Mouse (Mus musculus) layer of hippocampus, postnatal 14 days (tissue): ENCODE results near the gene Gm17455. TPM values are rescaled to one million over a fixed set of nuclear protein-coding genes. Genes with fewer than 3 reads are reported as not detected.

ENCODE experiments used
- DNase-seq, 2 experiments: peaks; one replicate each; pipeline ENCODE4 v3.0.0; 2021 to 2022; ENCODE audit warnings: low spot score in 2 of 2, mixed read lengths in 1 of 2
- long read RNA-seq, 2 experiments: library from polyadenylated mRNA; stranded (forward); transcript quantifications; one replicate each; pipeline ENCODE4 v2.0.0; 2021
- total RNA-seq, 2 experiments: library from RNA; stranded (reverse); gene quantifications; 2 replicates each; pipeline ENCODE4 v1.2.3; 2021

Gene Gm17455
- 1 to 10 TPM; 2.2 to 3.1 TPM for total RNA-seq
- long read RNA-seq, experiment 1, partial matches to known transcripts = 0 of 1 reads
- long read RNA-seq, experiment 1, other reads (novel, unspliced or antisense) = 0 of 1 reads
- long read RNA-seq, experiment 2, partial matches to known transcripts = 0 of 3 reads
- long read RNA-seq, experiment 2, other reads (novel, unspliced or antisense) = 0 of 3 reads

GRCm38 (mm10) chr10:60399449-60399848 lies at the start of gene Gm17455:
Gene Gm17455, plus strand, starts transcription at chr10:60399726.
- DNase-seq = no peak

- DNase-seq = no peak
Observed at GRCm38 (mm10) chr10:60350077-60350804, 49.3 kb upstream of the Gm17455 start.

GRCm38 (mm10) chr10:60350805-60351167 lies 48.7 kb upstream of the Gm17455 start:
- DNase-seq = no peak

- no peak for DNase-seq
Observed at GRCm38 (mm10) chr10:60351248-60351647, 48.3 kb upstream of the Gm17455 start.

- DNase-seq = no peak
Observed at GRCm38 (mm10) chr10:60351761-60352455, 47.6 kb upstream of the Gm17455 start.

- no peak for DNase-seq
Observed at GRCm38 (mm10) chr10:60353241-60354002, 46.1 kb upstream of the Gm17455 start.

GRCm38 (mm10) chr10:60354003-60354325 lies 45.6 kb upstream of the Gm17455 start:
- no peak for DNase-seq

GRCm38 (mm10) chr10:60354881-60355677 lies 44.4 kb upstream of the Gm17455 start:
- DNase-seq = no peak

- no peak for DNase-seq
Observed at GRCm38 (mm10) chr10:60357441-60357840, 42.1 kb upstream of the Gm17455 start.

- no peak for DNase-seq
Observed at GRCm38 (mm10) chr10:60357901-60358300, 41.6 kb upstream of the Gm17455 start.

- DNase-seq = no peak
Observed at GRCm38 (mm10) chr10:60358776-60359175, 40.8 kb upstream of the Gm17455 start.

GRCm38 (mm10) chr10:60361615-60362309 lies 37.8 kb upstream of the Gm17455 start:
- no peak for DNase-seq

GRCm38 (mm10) chr10:60362310-60362628 lies 37.3 kb upstream of the Gm17455 start:
- peak in 1 of 2 experiments; percentile 36 for DNase-seq

GRCm38 (mm10) chr10:60363426-60363825 lies 36.1 kb upstream of the Gm17455 start:
- no peak for DNase-seq

GRCm38 (mm10) chr10:60367145-60367544 lies 32.4 kb upstream of the Gm17455 start:
- DNase-seq = no peak

- no peak for DNase-seq
Observed at GRCm38 (mm10) chr10:60367904-60368303, 31.6 kb upstream of the Gm17455 start.

- no peak for DNase-seq
Observed at GRCm38 (mm10) chr10:60369405-60369804, 30.1 kb upstream of the Gm17455 start.

- peak; percentile 41 to 55 for DNase-seq
Observed at GRCm38 (mm10) chr10:60370098-60370497, 29.4 kb upstream of the Gm17455 start.

- DNase-seq = no peak
Observed at GRCm38 (mm10) chr10:60370601-60371061, 28.9 kb upstream of the Gm17455 start.
